Mouse (Mus musculus) spleen, embryonic (tissue): ENCODE measurements around the gene Nin.

Experiments used
- CTCF ChIA-PET: fragments of 350-600 bp; sonication (Branson Sonifier 250); formaldehyde crosslinking; loops from one replicate; lab custom pipeline; 2022; lab: Charles Lee

Gene Nin

DNA sequence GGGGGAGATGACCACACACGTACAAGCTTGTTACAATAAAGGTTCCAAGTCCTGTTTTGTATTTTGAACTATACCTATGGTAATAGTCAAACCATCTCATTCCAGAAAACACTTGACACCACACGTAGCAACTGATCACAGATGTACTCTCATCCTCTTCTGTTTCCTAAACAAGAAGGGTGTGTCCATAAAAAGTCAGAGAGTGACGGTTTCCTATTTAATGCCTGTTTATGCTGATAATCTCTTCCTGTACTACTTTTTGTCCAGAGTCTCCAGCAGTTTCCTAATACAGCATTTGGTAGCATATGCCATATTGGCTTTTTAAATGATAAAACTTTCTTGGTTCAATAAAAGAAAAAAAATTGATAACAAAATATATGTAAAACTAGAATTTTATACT is 147.9 kb downstream of the Nin start:
- CTCF ChIA-PET = no interaction called here

- CTCF ChIA-PET = interaction anchor here (0.6 kb wide), 2 partner anchors 21 to 69 kb away, joined by 3 to 4 read pairs; no protein-coding TSS in a partner anchor
Measured at GRCm38 (mm10) chr12:69963141-69963540, 150.4 kb downstream of the Nin start.

- CTCF ChIA-PET = interaction anchor here (0.6 to 0.9 kb wide), 2 partner anchors 68 to 82 kb away, joined by 3 to 4 read pairs; no protein-coding TSS in a partner anchor
Measured at GRCm38 (mm10) chr12:69962468-69962867, 151.0 kb downstream of the Nin start.
